Mouse (Mus musculus): ENCODE measurements around the gene Tpsab1. TPM values are rescaled to one million over a fixed set of nuclear protein-coding genes. Genes with fewer than 3 reads are reported as not detected.

Gene Tpsab1
- total RNA-seq, 2 experiments from 2014 or later = 3.5 to 4.0 TPM

Other genes with a start within 250 kb of the Tpsab1 start
- gene Telo2, start 229.6 kb downstream of the Tpsab1 start, total RNA-seq (2021) = 10 to 100 TPM; 17.6 to 30.4 TPM
- under 1 TPM; 0.18 to 0.69 TPM for gene Ptx4, start 224.8 kb downstream of the Tpsab1 start, total RNA-seq (2021)
- 10 to 100 TPM; 29.8 to 33.3 TPM for gene Clcn7, start 212.2 kb downstream of the Tpsab1 start, total RNA-seq (2021)
- not detected for gene Ccdc154, start 183.1 kb downstream of the Tpsab1 start, total RNA-seq (2021)
- not detected for gene Gm38655, start 170.1 kb downstream of the Tpsab1 start, total RNA-seq (2021)
- gene BC003965, start 161.0 kb downstream of the Tpsab1 start, total RNA-seq (2021) = 10 to 100 TPM; 19.8 to 24.3 TPM
- gene Unkl, start 157.2 kb downstream of the Tpsab1 start, total RNA-seq (2021) = 10 to 100 TPM; 12.3 to 19.8 TPM
- gene Gnptg, start 105.4 kb downstream of the Tpsab1 start, total RNA-seq (2021) = 10 to 100 TPM; 30.6 to 30.7 TPM
- 10 to 100 TPM; 22.1 to 22.6 TPM for gene Tsr3, start 105.4 kb downstream of the Tpsab1 start, total RNA-seq (2021)
- 10 to 100 TPM in 1 of 2 experiments, 1 to 10 TPM in 1; 6.4 to 11.8 TPM for gene Baiap3, start 89.2 kb downstream of the Tpsab1 start, total RNA-seq (2021)
- gene Ube2i, start 70.9 kb downstream of the Tpsab1 start, total RNA-seq (2021) = 100 to 1,000 TPM; 221 to 242 TPM
- 1 to 10 TPM; 1.8 to 2.4 TPM for gene Prss34, start 47.2 kb downstream of the Tpsab1 start, total RNA-seq (2021)
- gene Prss28, start 36.9 kb downstream of the Tpsab1 start, total RNA-seq (2021) = not detected
- not detected for gene Prss29, start 26.9 kb downstream of the Tpsab1 start, total RNA-seq (2021)
- gene Tpsb2, start 20.7 kb upstream of the Tpsab1 start, total RNA-seq (2021) = 10 to 100 TPM in 1 of 2 experiments, 1 to 10 TPM in 1; 9.8 to 11.1 TPM
- not detected for gene Tpsg1, start 23.7 kb upstream of the Tpsab1 start, total RNA-seq (2021)
- 10 to 100 TPM; 23.5 to 46.0 TPM for gene Cacna1h, start 88.2 kb upstream of the Tpsab1 start, total RNA-seq (2021)
- not detected for gene Tekt4, start 109.1 kb upstream of the Tpsab1 start, total RNA-seq (2021)
- under 1 TPM in 1 of 2 experiments, not detected in 1; 0.15 TPM for gene Sstr5, start 151.7 kb upstream of the Tpsab1 start, total RNA-seq (2021)
- 1 to 10 TPM; 1.7 to 2.4 TPM for gene Sox8, start 225.1 kb upstream of the Tpsab1 start, total RNA-seq (2021)
- 10 to 100 TPM; 35.8 to 44.3 TPM for gene Lmf1, start 233.5 kb upstream of the Tpsab1 start, total RNA-seq (2021)

Data from adrenal gland, postnatal 10 days (tissue).